Mouse (Mus musculus): ENCODE data around the gene Ush1g. TPM values are rescaled to one million over a fixed set of nuclear protein-coding genes. Genes with fewer than 3 reads are reported as not detected.

The Ush1g gene
- polyA plus RNA-seq (2012) = not detected in 2 replicates

DNA sequence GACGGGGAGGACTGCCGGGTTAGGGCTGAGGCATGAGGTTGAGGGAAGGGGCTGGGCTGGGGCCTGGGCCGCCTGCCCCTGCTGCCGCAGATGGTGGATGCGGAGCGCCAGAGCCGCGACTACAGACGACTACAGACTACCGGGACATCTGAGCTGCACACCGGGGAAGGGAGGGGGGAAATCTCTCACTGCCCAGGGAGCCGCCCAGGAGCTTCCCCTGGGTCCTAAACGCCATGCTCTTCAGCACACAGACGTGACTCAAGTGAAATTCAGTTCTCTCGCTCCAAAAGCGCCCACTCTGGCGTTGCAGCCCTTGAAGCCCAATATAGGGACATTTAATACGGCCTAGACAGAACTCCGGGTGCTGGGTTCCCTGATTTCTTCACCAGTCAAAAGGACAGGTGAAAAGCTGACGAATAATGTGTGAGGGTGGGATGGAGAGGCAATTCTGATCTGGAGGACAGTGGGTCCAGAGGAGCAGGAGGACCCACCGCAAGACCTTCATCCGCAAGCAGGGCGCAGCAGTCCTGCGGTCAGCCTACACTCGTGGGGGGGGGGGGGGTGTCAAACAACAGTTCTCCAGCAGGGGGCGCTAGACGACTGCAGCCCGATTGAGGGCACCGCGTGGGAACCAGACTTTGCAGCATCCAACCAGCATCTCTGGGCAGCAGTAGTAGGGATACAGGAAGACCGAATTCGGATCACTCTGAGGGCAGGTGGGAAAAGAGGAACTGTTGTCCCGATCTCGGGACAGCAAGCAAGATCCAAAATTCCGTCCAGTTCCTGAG, at the start of gene Ush1g:
Gene Ush1g, minus strand, starts transcription at position 136 of the 788 bp plus-strand sequence.
- no peaks in the 10 kb centered on the region for H3K9me3 ChIP-seq (ENCODE audit: control insufficient read depth, low read length)
- H3K4me3 ChIP-seq (replicated peaks) = no peak within 1 kb of the TSS
- peaks cover 81% of the 10 kb centered on the region for H3K27me3 ChIP-seq (ENCODE audit: control insufficient read depth)
- TF ChIP-seq GATA1 (IDR thresholded peaks at IDR 0.05; ENCODE audit: low read length) (no peak), TAL1 (IDR thresholded peaks at IDR 0.05; ENCODE audit: low read length) (no peak)
- H3K36me3 ChIP-seq (ENCODE audit: control insufficient read depth) = no peaks in the 10 kb centered on the region
- H3K4me1 ChIP-seq (ENCODE audit: control insufficient read depth) = no peaks in the 10 kb centered on the region; the same call in 1 of the 2 replicates

GRCm38 (mm10) chr11:115371354-115371753, 49.5 kb upstream of the Ush1g start:
- Histone ChIP-seq H3K9me3 (ENCODE audit: control insufficient read depth, low read length) (no peaks in the 10 kb centered on the region), H3K4me1 (ENCODE audit: control insufficient read depth) (peaks cover 13% of the 10 kb centered on the region), H3K27me3 (ENCODE audit: control insufficient read depth) (peaks cover 86% of the 10 kb centered on the region), H3K36me3 (ENCODE audit: control insufficient read depth) (no peaks in the 10 kb centered on the region), H3K4me3 (replicated peaks) (no peak overlapping the region)
- TF ChIP-seq TAL1 (IDR thresholded peaks at IDR 0.05; ENCODE audit: low read length) (no peak), GATA1 (IDR thresholded peaks at IDR 0.05; ENCODE audit: low read length) (no peak)

GRCm38 (mm10) chr11:115370368-115370767, 48.5 kb upstream of the Ush1g start:
- peaks cover 87% of the 10 kb centered on the region for H3K27me3 ChIP-seq (ENCODE audit: control insufficient read depth)
- H3K9me3 ChIP-seq (ENCODE audit: control insufficient read depth, low read length) = no peaks in the 10 kb centered on the region
- TF ChIP-seq GATA1 (IDR thresholded peaks at IDR 0.05; ENCODE audit: low read length) = no peak
- TF ChIP-seq TAL1 (IDR thresholded peaks at IDR 0.05; ENCODE audit: low read length) = no peak
- no peak overlapping the region for H3K4me3 ChIP-seq (replicated peaks)
- no peaks in the 10 kb centered on the region for H3K36me3 ChIP-seq (ENCODE audit: control insufficient read depth)
- H3K4me1 ChIP-seq (ENCODE audit: control insufficient read depth) = peaks cover 13% of the 10 kb centered on the region

DNA sequence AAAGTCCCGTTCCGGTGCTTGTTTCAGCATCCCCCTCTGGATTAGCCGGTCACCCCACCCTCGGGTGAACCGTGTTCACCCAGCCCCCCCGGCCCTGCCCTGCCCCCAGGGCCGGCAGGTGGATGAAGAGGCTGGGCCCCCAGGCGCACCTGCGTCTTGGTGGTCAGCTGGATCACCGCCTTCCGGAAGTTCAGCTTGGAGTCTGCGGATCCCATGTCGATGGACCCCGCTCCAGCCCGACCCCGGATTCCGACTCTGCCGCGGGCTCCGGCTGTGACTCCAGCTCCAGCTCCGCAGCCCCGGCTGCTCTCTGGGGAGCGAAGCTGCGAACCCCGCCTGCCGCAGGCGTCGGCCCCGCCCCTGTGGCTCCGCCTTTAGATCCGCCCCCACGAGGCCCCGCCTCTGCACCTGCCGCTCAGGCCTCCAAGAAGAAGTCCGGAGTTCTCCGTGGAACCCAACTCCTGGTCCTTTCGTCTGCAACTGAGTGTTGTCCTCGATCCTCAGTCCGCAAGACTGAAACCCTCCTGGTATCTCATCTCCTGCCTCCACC, 45.6 kb upstream of the Ush1g start, which contains the start of gene Hid1:
Gene Hid1, minus strand, starts transcription at position 362 of the 550 bp plus-strand sequence.
- TF ChIP-seq GATA1 (IDR thresholded peaks at IDR 0.05; ENCODE audit: low read length) (no peak), TAL1 (IDR thresholded peaks at IDR 0.05; ENCODE audit: low read length) (no peak)
- H3K4me1 ChIP-seq (ENCODE audit: control insufficient read depth) = peaks cover 10% of the 10 kb centered on the region
- H3K27me3 ChIP-seq (ENCODE audit: control insufficient read depth) = peaks cover 75% of the 10 kb centered on the region
- H3K9me3 ChIP-seq (ENCODE audit: control insufficient read depth, low read length) = no peaks in the 10 kb centered on the region
- peak within 1 kb of the TSS; percentile 40 for H3K4me3 ChIP-seq (replicated peaks)
- H3K36me3 ChIP-seq (ENCODE audit: control insufficient read depth) = no peaks in the 10 kb centered on the region

DNA sequence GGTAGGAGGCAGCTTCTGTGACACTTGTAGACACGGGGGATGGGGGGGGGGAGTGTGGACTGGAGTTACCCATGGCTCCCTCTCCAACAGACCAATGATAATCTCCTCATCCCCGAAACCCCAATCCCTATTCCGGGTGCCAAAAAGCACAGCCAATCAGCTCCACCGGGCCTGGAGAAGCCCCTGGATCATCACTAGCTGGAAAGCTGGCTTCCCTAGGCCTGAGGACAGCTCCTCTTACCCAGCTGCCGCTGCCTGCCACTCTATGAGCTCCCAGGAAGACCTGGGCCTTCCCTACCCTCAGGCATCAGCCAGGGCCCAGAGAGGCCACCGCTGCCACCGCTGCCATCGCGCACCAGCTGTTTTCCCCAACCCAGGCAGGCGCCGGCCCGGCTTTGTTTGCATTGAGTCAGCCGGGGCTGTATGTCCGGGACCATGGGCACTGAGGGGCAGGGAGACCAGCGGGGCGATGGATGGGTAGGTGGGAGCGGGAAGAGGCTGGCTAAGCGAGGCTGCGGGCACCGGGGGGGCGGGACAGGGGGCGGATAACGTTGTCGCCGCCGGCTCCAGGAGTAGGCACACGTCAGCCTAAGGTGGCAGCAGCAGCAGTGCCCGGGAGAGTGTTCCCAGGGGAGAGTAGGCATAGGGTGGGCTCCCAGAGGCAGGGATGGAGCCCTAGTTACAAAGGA, 45.0 kb upstream of the Ush1g start:
- Histone ChIP-seq H3K36me3 (ENCODE audit: control insufficient read depth) (no peaks in the 10 kb centered on the region), H3K9me3 (ENCODE audit: control insufficient read depth, low read length) (no peaks in the 10 kb centered on the region), H3K27me3 (ENCODE audit: control insufficient read depth) (peaks cover 71% of the 10 kb centered on the region), H3K4me3 (replicated peaks) (peak overlapping the region; percentile 40), H3K4me1 (ENCODE audit: control insufficient read depth) (peaks cover 10% of the 10 kb centered on the region)
- TF ChIP-seq GATA1 (IDR thresholded peaks at IDR 0.05; ENCODE audit: low read length) = no peak
- no peak for TF ChIP-seq TAL1 (IDR thresholded peaks at IDR 0.05; ENCODE audit: low read length)

DNA sequence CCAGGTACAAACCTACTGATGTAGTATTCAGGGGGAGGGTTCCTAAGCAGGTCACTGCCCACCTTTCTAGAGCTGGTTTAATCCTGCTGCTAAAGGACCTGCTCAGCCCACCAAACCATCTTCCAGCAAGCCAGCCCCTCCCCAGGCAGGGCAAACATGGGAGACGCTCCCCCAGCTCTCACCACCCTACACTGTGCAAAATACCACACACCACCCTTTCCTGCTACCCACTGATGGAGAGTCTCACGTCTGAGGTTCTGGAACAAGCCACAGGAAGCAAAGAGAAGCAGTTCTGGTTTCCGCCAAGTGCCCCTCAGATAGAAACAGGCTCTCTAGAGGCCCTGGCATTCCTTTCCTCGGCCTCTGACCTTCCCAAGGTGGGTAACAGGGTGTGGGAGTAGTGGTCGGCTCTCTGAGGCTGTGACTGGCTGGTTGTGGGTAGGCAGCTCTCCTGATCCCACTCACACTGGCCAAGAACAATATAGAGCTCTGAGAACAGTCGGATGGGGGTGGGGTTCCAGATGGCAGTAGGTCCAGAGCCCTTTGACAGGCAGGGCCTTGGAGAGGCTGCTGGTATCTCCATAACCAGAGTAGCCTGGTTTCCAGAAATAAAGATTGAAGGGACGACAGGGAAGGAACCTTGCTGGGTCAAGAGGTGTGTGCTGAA, 44.3 kb upstream of the Ush1g start:
- TF ChIP-seq TAL1 (IDR thresholded peaks at IDR 0.05; ENCODE audit: low read length) (no peak), GATA1 (IDR thresholded peaks at IDR 0.05; ENCODE audit: low read length) (no peak)
- peaks cover 10% of the 10 kb centered on the region for H3K4me1 ChIP-seq (ENCODE audit: control insufficient read depth)
- H3K27me3 ChIP-seq (ENCODE audit: control insufficient read depth) = peaks cover 65% of the 10 kb centered on the region
- H3K36me3 ChIP-seq (ENCODE audit: control insufficient read depth) = no peaks in the 10 kb centered on the region
- no peak overlapping the region for H3K4me3 ChIP-seq (replicated peaks)
- no peaks in the 10 kb centered on the region for H3K9me3 ChIP-seq (ENCODE audit: control insufficient read depth, low read length)

DNA sequence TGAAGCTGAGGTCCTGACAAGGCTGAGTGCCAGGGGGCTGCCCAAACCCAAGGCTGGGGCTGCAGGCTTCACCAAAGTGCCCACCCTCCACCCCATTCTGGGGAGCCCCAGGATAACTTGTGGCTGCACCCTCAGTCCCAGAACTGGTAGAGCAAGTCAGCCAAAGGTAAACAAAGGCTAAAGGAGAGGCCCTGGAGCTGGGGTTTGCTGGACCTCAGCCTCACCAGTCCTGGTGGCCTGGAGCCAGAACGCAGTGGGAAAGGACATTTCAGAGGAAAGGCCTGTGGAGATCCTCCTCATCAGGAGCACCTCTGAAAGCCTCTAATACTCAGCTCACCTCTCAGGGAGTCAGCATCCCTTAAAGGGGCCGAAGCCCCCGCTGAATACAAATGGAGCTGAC, 42.3 kb upstream of the Ush1g start:
- Histone ChIP-seq H3K4me3 (replicated peaks) (no peak overlapping the region), H3K9me3 (ENCODE audit: control insufficient read depth, low read length) (no peaks in the 10 kb centered on the region), H3K27me3 (ENCODE audit: control insufficient read depth) (peaks cover 48% of the 10 kb centered on the region), H3K4me1 (ENCODE audit: control insufficient read depth) (peaks cover 10% of the 10 kb centered on the region), H3K36me3 (ENCODE audit: control insufficient read depth) (no peaks in the 10 kb centered on the region)
- TF ChIP-seq GATA1 (IDR thresholded peaks at IDR 0.05; ENCODE audit: low read length) = no peak
- no peak for TF ChIP-seq TAL1 (IDR thresholded peaks at IDR 0.05; ENCODE audit: low read length)

DNA sequence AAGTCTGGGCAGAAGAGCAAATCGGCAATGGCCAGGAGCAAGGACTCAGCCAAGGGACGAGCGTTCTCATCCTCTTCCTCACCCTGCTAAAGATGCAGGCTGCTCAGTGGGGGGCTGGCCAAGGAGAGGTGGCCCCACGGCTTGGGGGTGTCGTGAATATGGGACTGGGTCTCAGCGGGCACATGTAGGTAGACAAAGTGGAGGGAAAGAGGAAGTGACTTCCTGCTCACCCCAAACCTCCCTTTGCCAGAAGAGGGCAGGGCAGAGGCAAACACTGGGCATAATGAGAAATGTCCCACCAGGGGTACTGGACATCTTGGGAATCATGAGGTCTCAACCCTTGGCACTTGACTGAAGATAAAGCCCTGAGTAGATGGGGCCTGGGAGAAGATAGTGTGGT, 37.9 kb upstream of the Ush1g start:
- H3K9me3 ChIP-seq (ENCODE audit: control insufficient read depth, low read length) = no peaks in the 10 kb centered on the region
- H3K4me1 ChIP-seq (ENCODE audit: control insufficient read depth) = peaks cover 2% of the 10 kb centered on the region; the same call in 1 of the 2 replicates
- no peak overlapping the region for H3K4me3 ChIP-seq (replicated peaks)
- no peaks in the 10 kb centered on the region for H3K36me3 ChIP-seq (ENCODE audit: control insufficient read depth)
- H3K27me3 ChIP-seq (ENCODE audit: control insufficient read depth) = peaks cover 14% of the 10 kb centered on the region
- TF ChIP-seq GATA1 (IDR thresholded peaks at IDR 0.05; ENCODE audit: low read length) = no peak
- no peak for TF ChIP-seq TAL1 (IDR thresholded peaks at IDR 0.05; ENCODE audit: low read length)

All from erythroblast, embryonic 14.5 days (primary cell).